Mouse (Mus musculus): ENCODE data around the gene Ltv1.

DNA sequence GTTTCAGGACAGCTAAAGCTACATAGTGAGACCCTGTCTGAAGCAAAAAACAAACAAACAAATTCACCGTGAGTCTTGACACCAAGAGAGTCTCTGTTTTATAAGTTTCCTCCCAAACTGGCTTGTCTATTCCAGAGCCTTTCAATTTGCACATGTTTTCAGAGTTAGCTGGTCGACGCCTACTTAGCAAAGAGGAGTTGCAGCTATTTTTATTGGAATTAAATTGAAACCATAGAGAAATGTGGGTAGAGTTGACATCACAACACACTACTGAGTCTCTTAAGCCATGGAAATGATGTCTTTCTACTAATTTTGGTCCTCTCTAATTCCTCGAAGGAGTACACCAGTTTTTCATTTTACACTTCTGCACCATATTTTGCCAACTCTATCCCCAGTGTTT, 32.1 kb downstream of the Ltv1 start:
- no peak for TF ChIP-seq CTCF (IDR thresholded peaks at IDR 0.05; ENCODE audit: low read depth, low read length)
- TF ChIP-seq POLR2A (IDR thresholded peaks at IDR 0.05; ENCODE audit: borderline replicate concordance, low read depth, low read length) = no peak
